Mouse (Mus musculus) lung, postnatal 0 days (tissue): ENCODE results near the gene Krr1.

Experiments
- CTCF ChIP-seq: IDR thresholded peaks from 2 replicates; pipeline ENCODE4 v1.5.1; 2016; ENCODE audit warnings: antibody characterized with exemption, mild to moderate bottlenecking
- EP300 ChIP-seq: IDR thresholded peaks from 2 replicates; pipeline ENCODE4 v1.6.1; 2016; ENCODE audit warnings: antibody characterized with exemption, mild to moderate bottlenecking, control low read depth

GRCm38 (mm10) chr10:111996911-111997347 lies 24.5 kb downstream of the Krr1 start:
- TF ChIP-seq CTCF, result no peak
- TF ChIP-seq EP300, result no peak
